Mouse (Mus musculus): ENCODE data around the gene 1810055G02Rik. TPM values are rescaled to one million over a fixed set of nuclear protein-coding genes. Genes with fewer than 3 reads are reported as not detected.

The 1810055G02Rik gene
- polyA plus RNA-seq (2012) = 0.99 and 1.6 TPM in 2 replicates

- H3K4me1 ChIP-seq (ENCODE audit: control insufficient read depth) = peaks cover 40% of the 10 kb centered on the region
- TF ChIP-seq GATA1 (IDR thresholded peaks at IDR 0.05; ENCODE audit: low read length) (no peak), TAL1 (IDR thresholded peaks at IDR 0.05; ENCODE audit: low read length) (no peak)
- H3K27me3 ChIP-seq (ENCODE audit: control insufficient read depth) = no peaks in the 10 kb centered on the region
- peaks cover 19% of the 10 kb centered on the region for H3K36me3 ChIP-seq (ENCODE audit: control insufficient read depth)
- peak within 1 kb of the TSS; percentile 92 for H3K4me3 ChIP-seq (replicated peaks)
- H3K9me3 ChIP-seq (ENCODE audit: control insufficient read depth, low read length) = no peaks in the 10 kb centered on the region
These were observed at the start of gene 1810055G02Rik for GRCm38 (mm10) chr19:3708078-3709012. Gene 1810055G02Rik (plus strand): TSS chr19:3708293.

GRCm38 (mm10) chr19:3665510-3665909, 42.6 kb upstream of the 1810055G02Rik start:
- Histone ChIP-seq H3K4me3 (replicated peaks) (no peak overlapping the region), H3K9me3 (ENCODE audit: control insufficient read depth, low read length) (no peaks in the 10 kb centered on the region), H3K27me3 (ENCODE audit: control insufficient read depth) (no peaks in the 10 kb centered on the region), H3K4me1 (ENCODE audit: control insufficient read depth) (peaks cover 5% of the 10 kb centered on the region; the same call in 1 of the 2 replicates), H3K36me3 (ENCODE audit: control insufficient read depth) (no peaks in the 10 kb centered on the region)
- TF ChIP-seq TAL1 (IDR thresholded peaks at IDR 0.05; ENCODE audit: low read length) (no peak), GATA1 (IDR thresholded peaks at IDR 0.05; ENCODE audit: low read length) (no peak)

- Histone ChIP-seq H3K4me3 (replicated peaks) (no peak overlapping the region), H3K9me3 (ENCODE audit: control insufficient read depth, low read length) (no peaks in the 10 kb centered on the region), H3K36me3 (ENCODE audit: control insufficient read depth) (peaks cover 2% of the 10 kb centered on the region), H3K27me3 (ENCODE audit: control insufficient read depth) (no peaks in the 10 kb centered on the region), H3K4me1 (ENCODE audit: control insufficient read depth) (peaks cover 5% of the 10 kb centered on the region; the same call in 1 of the 2 replicates)
- TF ChIP-seq GATA1 (IDR thresholded peaks at IDR 0.05; ENCODE audit: low read length) (no peak), TAL1 (IDR thresholded peaks at IDR 0.05; ENCODE audit: low read length) (no peak)
These were observed 41.5 kb upstream of the 1810055G02Rik start for GRCm38 (mm10) chr19:3666632-3667031.

GRCm38 (mm10) chr19:3667155-3667895, 40.8 kb upstream of the 1810055G02Rik start:
- H3K4me1 ChIP-seq (ENCODE audit: control insufficient read depth) = peaks cover 5% of the 10 kb centered on the region; the same call in 1 of the 2 replicates

GRCm38 (mm10) chr19:3667979-3668378, 40.1 kb upstream of the 1810055G02Rik start:
- Histone ChIP-seq H3K9me3 (ENCODE audit: control insufficient read depth, low read length) (peaks cover 6% of the 10 kb centered on the region), H3K4me1 (ENCODE audit: control insufficient read depth) (peaks cover 5% of the 10 kb centered on the region; the same call in 1 of the 2 replicates), H3K4me3 (replicated peaks) (no peak overlapping the region), H3K27me3 (ENCODE audit: control insufficient read depth) (no peaks in the 10 kb centered on the region), H3K36me3 (ENCODE audit: control insufficient read depth) (peaks cover 9% of the 10 kb centered on the region)
- TF ChIP-seq GATA1 (IDR thresholded peaks at IDR 0.05; ENCODE audit: low read length) (no peak), TAL1 (IDR thresholded peaks at IDR 0.05; ENCODE audit: low read length) (no peak)

More at GRCm38 (mm10) chr19:3667155-3667895, 40.8 kb upstream of the 1810055G02Rik start:
- peaks cover 4% of the 10 kb centered on the region for H3K36me3 ChIP-seq (ENCODE audit: control insufficient read depth)
- H3K9me3 ChIP-seq (ENCODE audit: control insufficient read depth, low read length) = no peaks in the 10 kb centered on the region
- no peaks in the 10 kb centered on the region for H3K27me3 ChIP-seq (ENCODE audit: control insufficient read depth)
- no peak overlapping the region for H3K4me3 ChIP-seq (replicated peaks)
- TF ChIP-seq GATA1 (IDR thresholded peaks at IDR 0.05; ENCODE audit: low read length) = no peak
- TF ChIP-seq TAL1 (IDR thresholded peaks at IDR 0.05; ENCODE audit: low read length) = no peak

GRCm38 (mm10) chr19:3668551-3668950, 39.5 kb upstream of the 1810055G02Rik start:
- Histone ChIP-seq H3K27me3 (ENCODE audit: control insufficient read depth) (no peaks in the 10 kb centered on the region), H3K36me3 (ENCODE audit: control insufficient read depth) (peaks cover 11% of the 10 kb centered on the region), H3K9me3 (ENCODE audit: control insufficient read depth, low read length) (peaks cover 10% of the 10 kb centered on the region), H3K4me3 (replicated peaks) (no peak overlapping the region), H3K4me1 (ENCODE audit: control insufficient read depth) (peaks cover 5% of the 10 kb centered on the region; the same call in 1 of the 2 replicates)
- TF ChIP-seq GATA1 (IDR thresholded peaks at IDR 0.05; ENCODE audit: low read length) (no peak), TAL1 (IDR thresholded peaks at IDR 0.05; ENCODE audit: low read length) (no peak)

- Histone ChIP-seq H3K4me1 (ENCODE audit: control insufficient read depth) (peaks cover 5% of the 10 kb centered on the region; the same call in 1 of the 2 replicates), H3K36me3 (ENCODE audit: control insufficient read depth) (peaks cover 11% of the 10 kb centered on the region), H3K9me3 (ENCODE audit: control insufficient read depth, low read length) (peaks cover 10% of the 10 kb centered on the region), H3K4me3 (replicated peaks) (no peak overlapping the region), H3K27me3 (ENCODE audit: control insufficient read depth) (no peaks in the 10 kb centered on the region)
- TF ChIP-seq GATA1 (IDR thresholded peaks at IDR 0.05; ENCODE audit: low read length) (no peak), TAL1 (IDR thresholded peaks at IDR 0.05; ENCODE audit: low read length) (no peak)
These were observed 39.0 kb upstream of the 1810055G02Rik start for GRCm38 (mm10) chr19:3669100-3669499.

- H3K9me3 ChIP-seq (ENCODE audit: control insufficient read depth, low read length) = peaks cover 10% of the 10 kb centered on the region
- H3K4me1 ChIP-seq (ENCODE audit: control insufficient read depth) = peaks cover 5% of the 10 kb centered on the region; the same call in 1 of the 2 replicates
These were observed 34.9 kb upstream of the 1810055G02Rik start for GRCm38 (mm10) chr19:3673149-3673548.

More at GRCm38 (mm10) chr19:3673149-3673548, 34.9 kb upstream of the 1810055G02Rik start:
- H3K36me3 ChIP-seq (ENCODE audit: control insufficient read depth) = peaks cover 11% of the 10 kb centered on the region
- no peak overlapping the region for H3K4me3 ChIP-seq (replicated peaks)
- H3K27me3 ChIP-seq (ENCODE audit: control insufficient read depth) = no peaks in the 10 kb centered on the region
- TF ChIP-seq GATA1 (IDR thresholded peaks at IDR 0.05; ENCODE audit: low read length) (no peak), TAL1 (IDR thresholded peaks at IDR 0.05; ENCODE audit: low read length) (no peak)
